Mouse (Mus musculus): ENCODE measurements around the gene Tmcc3.

DNA sequence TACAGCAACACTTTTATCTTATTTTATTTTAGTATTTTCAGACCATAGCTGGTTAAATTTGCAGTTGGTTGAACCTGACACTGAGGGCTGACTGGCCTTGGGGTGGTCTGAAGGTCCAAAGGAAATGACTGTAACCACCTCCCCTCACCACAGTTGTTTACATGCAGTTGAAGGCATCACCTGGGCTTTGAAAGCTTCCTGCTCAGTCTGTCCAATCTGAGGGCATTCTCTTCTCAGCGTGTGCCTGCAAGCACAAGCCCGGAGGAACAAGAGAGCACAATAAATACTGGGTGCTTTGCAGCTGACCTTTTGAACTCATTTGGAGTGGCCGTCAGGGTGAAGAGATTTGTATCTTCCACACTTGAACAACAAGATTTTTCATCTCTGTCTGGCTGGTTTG lies 36.4 kb upstream of the Tmcc3 start:
- TF ChIP-seq CTCF (IDR thresholded peaks at IDR 0.05; ENCODE audit: low read depth) (no peak), EP300 (IDR thresholded peaks at IDR 0.05; ENCODE audit: low read depth) (no peak)

Measured in heart, postnatal 0 days (tissue).